Mouse (Mus musculus) ovary, postnatal 36 days (tissue): ENCODE measurements around the gene Upf2.
"Not testable (repeated sequence)": the region's sequence is repeated elsewhere in the genome, so short reads cannot be mapped to it uniquely, and the experiment has no call there.

Experiments used
- DNase-seq: peaks from one replicate; pipeline ENCODE4 v3.0.0; 2022; ENCODE audit warnings: low spot score, mixed read lengths

Gene Upf2

GRCm38 (mm10) chr2:6071598-6072440, 120.5 kb downstream of the Upf2 start:
- peak; percentile 75 for DNase-seq

GRCm38 (mm10) chr2:6072685-6073260, 121.5 kb downstream of the Upf2 start:
- DNase-seq: peak; percentile 3

- peak; percentile 53 for DNase-seq
Observed at GRCm38 (mm10) chr2:6074891-6075529, 123.7 kb downstream of the Upf2 start.

- no peak for DNase-seq
Observed at GRCm38 (mm10) chr2:6075530-6075896, 124.2 kb downstream of the Upf2 start.

- DNase-seq: peak; percentile 2
Observed at GRCm38 (mm10) chr2:6080037-6080436, 128.8 kb downstream of the Upf2 start.

- peak; percentile 15 for DNase-seq
Observed at GRCm38 (mm10) chr2:6081108-6081507, 129.8 kb downstream of the Upf2 start.

GRCm38 (mm10) chr2:6082615-6083014, 131.3 kb downstream of the Upf2 start:
- peak; percentile 1 for DNase-seq

- peak; percentile 2 for DNase-seq
Observed at GRCm38 (mm10) chr2:6083696-6084095, 132.4 kb downstream of the Upf2 start.

- DNase-seq: peak; percentile 3
Observed at GRCm38 (mm10) chr2:6085622-6086530, 134.6 kb downstream of the Upf2 start.

GRCm38 (mm10) chr2:6087151-6087550, 135.9 kb downstream of the Upf2 start:
- DNase-seq: peak; percentile 80

GRCm38 (mm10) chr2:6089941-6090340, 138.7 kb downstream of the Upf2 start:
- not testable (repeated sequence) for DNase-seq

- no peak for DNase-seq
Observed at GRCm38 (mm10) chr2:6097113-6097716, 145.9 kb downstream of the Upf2 start.

GRCm38 (mm10) chr2:6098924-6099323, 147.7 kb downstream of the Upf2 start:
- no peak for DNase-seq

GRCm38 (mm10) chr2:6099443-6099842, 148.2 kb downstream of the Upf2 start:
- DNase-seq: no peak

GRCm38 (mm10) chr2:6100027-6100749, 148.9 kb downstream of the Upf2 start:
- DNase-seq: no peak

GRCm38 (mm10) chr2:6100755-6101154, 149.5 kb downstream of the Upf2 start:
- DNase-seq: no peak

GRCm38 (mm10) chr2:6105437-6105836, 154.2 kb downstream of the Upf2 start:
- no peak for DNase-seq
